Mouse (Mus musculus) fibroblast of lung, adult 2 months (primary cell): Measurements from ENCODE around the gene Gm21693.
"Not testable (repeated sequence)": the region's sequence is repeated elsewhere in the genome, so short reads cannot be mapped to it uniquely, and the experiment has no call there.

ENCODE experiments used
- DNase-seq: peaks from one replicate; pipeline ENCODE4 v3.0.0-alpha.2; 2011; ENCODE audit warnings: low read depth

Gm21693 gene

GRCm38 (mm10) chrY:3345229-3345628 is at the start of gene Gm21693:
Gm21693 (minus strand) TSS chrY:3345329.
- not testable (repeated sequence) for DNase-seq

- not testable (repeated sequence) for DNase-seq
Observed at GRCm38 (mm10) chrY:3340661-3341060, 4.5 kb downstream of the Gm21693 start.

- not testable (repeated sequence) for DNase-seq
Observed at GRCm38 (mm10) chrY:3306349-3306748, 38.8 kb downstream of the Gm21693 start, which contains the start of gene Gm21677. Gm21677 (minus strand) TSS chrY:3306449.
